Mouse (Mus musculus): ENCODE data around the gene Igfals. TPM values are rescaled to one million over a fixed set of nuclear protein-coding genes. Genes with fewer than 3 reads are reported as not detected.

Gene Igfals
- 1 to 10 TPM; 2.0 to 5.8 (median 2.7) TPM for total RNA-seq (2022)

GRCm38 (mm10) chr17:24865776-24866175, at the start of gene Igfals:
TSS of gene Igfals (plus strand) at chr17:24865997.
- DNase-seq, result no peak

- no peak for DNase-seq
Measured at GRCm38 (mm10) chr17:24817503-24817902, 48.3 kb upstream of the Igfals start.

GRCm38 (mm10) chr17:24818172-24818571, 47.6 kb upstream of the Igfals start:
- DNase-seq, result no peak

- DNase-seq, result no peak
Measured at GRCm38 (mm10) chr17:24819469-24819868, 46.3 kb upstream of the Igfals start.

GRCm38 (mm10) chr17:24821351-24822280, 44.2 kb upstream of the Igfals start:
- DNase-seq, result no peak

GRCm38 (mm10) chr17:24839842-24840241, 26.0 kb upstream of the Igfals start, which contains the start of gene Hagh:
TSS of gene Hagh (plus strand) at chr17:24840143.
- DNase-seq, result no peak

GRCm38 (mm10) chr17:24840341-24840740, 25.5 kb upstream of the Igfals start:
- no peak for DNase-seq

GRCm38 (mm10) chr17:24841133-24841532, 24.7 kb upstream of the Igfals start:
- DNase-seq, result no peak

GRCm38 (mm10) chr17:24842631-24843030, 23.2 kb upstream of the Igfals start:
- no peak for DNase-seq

- no peak for DNase-seq
Measured at GRCm38 (mm10) chr17:24844525-24844924, 21.3 kb upstream of the Igfals start.

- no peak for DNase-seq
Measured at GRCm38 (mm10) chr17:24847386-24847785, 18.4 kb upstream of the Igfals start.

- no peak for DNase-seq
Measured at GRCm38 (mm10) chr17:24848600-24849031, 17.2 kb upstream of the Igfals start.

- DNase-seq, result no peak
Measured at GRCm38 (mm10) chr17:24849733-24850064, 16.1 kb upstream of the Igfals start.

GRCm38 (mm10) chr17:24850065-24850772, 15.6 kb upstream of the Igfals start, which contains the start of gene Fahd1:
TSS of gene Fahd1 (minus strand) at chr17:24850364.
- peak; percentile 97 for DNase-seq

GRCm38 (mm10) chr17:24850773-24851127, 15.0 kb upstream of the Igfals start:
- DNase-seq, result no peak

- DNase-seq, result no peak
Measured at GRCm38 (mm10) chr17:24851381-24852125, 14.2 kb upstream of the Igfals start.

GRCm38 (mm10) chr17:24855838-24856464, 9.8 kb upstream of the Igfals start:
- no peak for DNase-seq

- no peak for DNase-seq
Measured at GRCm38 (mm10) chr17:24856589-24856988, 9.2 kb upstream of the Igfals start.

GRCm38 (mm10) chr17:24857831-24858470, 7.8 kb upstream of the Igfals start:
- DNase-seq, result no peak

- DNase-seq, result no peak
Measured at GRCm38 (mm10) chr17:24858967-24859366, 6.8 kb upstream of the Igfals start.

- DNase-seq, result no peak
Measured at GRCm38 (mm10) chr17:24860076-24860475, 5.7 kb upstream of the Igfals start.

- DNase-seq, result no peak
Measured at GRCm38 (mm10) chr17:24861785-24862184, 4.0 kb upstream of the Igfals start.
